Mouse (Mus musculus) adrenal gland, postnatal 10 days (tissue): ENCODE results near the gene Itpk1. TPM values are rescaled to one million over a fixed set of nuclear protein-coding genes. Genes with fewer than 3 reads are reported as not detected.
"Not testable (repeated sequence)": the region's sequence is repeated elsewhere in the genome, so short reads cannot be mapped to it uniquely, and the experiment has no call there.

Experiments
- DNase-seq: peaks from one replicate; pipeline ENCODE4 v3.0.0; 2021; ENCODE audit warnings: mixed read lengths
- total RNA-seq, 2 experiments: library from RNA; stranded (reverse); gene quantifications; 2 replicates each; pipeline ENCODE4 v1.2.3; 2021

Gene Itpk1
- total RNA-seq, 2 experiments from 2014 or later: 98.3 to 99.2 TPM

DNA sequence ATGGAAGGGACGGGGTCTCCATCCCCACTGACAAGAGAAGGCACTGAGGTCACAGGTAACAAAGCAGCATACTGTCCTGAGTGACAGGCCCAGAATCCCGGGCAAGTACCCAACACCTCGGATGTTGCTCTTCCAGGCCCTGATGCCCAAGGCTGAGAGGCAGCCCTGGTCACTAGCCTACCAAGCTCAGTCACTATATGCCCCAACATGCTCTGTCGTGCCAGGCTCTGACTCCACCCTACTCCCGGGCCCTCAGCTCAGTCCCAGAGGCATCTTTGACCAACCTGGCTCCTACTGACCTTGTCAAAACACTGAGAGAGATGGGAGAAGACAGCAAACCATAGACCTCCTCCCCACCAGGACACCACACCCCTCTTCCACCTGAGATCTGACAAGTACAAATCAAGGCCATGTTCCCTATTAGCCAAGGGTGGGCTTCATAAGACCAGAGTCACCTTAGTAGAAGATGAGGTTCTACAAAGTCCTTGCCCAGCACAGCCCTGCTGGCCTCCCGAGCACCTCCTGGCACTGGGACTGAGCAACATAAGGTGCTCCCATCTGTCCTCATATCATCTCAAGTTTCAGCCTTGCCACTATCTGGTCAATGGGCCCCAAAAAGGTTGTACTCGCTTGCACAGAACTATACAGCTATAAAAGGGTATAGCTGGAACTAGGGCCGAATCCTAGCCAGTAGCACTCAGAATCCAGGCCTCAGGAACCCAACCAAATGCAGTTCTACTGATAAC lies 43.7 kb downstream of the Itpk1 start:
- no peak for DNase-seq

DNA sequence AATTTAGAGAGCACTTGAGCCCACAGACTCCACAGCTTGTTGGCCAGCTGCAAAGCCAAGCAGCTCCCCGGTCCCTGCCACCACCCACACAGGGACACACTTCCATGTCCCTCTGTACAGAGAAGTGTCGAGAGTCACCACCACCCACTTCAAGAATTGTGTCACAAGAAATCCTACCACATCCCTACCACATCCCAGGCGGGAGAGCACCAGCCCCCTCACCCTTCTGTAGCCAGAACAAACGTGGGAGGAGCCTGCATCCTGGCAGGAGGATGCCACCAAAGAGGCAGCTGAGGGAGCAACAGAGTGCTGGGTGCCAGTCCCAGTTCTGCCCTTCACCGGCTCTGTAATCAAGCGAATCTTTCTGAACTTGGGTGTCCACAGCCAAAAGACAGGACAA lies 51.7 kb downstream of the Itpk1 start:
- DNase-seq: no peak

DNA sequence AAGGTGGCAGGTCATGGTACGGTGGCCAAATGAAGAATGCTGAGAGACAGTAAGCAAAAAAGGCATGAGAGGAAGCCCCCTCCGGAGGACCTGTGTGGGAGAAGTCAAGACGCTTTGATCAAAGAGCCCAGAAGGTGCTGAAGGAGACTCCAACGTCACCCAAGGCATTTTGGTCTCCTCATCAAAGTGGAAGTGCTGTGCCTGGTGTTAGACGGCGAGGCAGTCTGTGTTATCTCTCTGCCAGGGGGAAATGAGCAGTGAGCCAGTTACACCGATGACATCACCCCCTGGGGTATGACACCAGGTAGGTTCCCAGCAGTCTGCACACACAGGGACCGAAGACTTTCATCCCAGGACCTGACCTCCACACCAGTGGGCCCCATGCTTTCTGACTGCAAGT lies 52.3 kb downstream of the Itpk1 start:
- DNase-seq: no peak

DNA sequence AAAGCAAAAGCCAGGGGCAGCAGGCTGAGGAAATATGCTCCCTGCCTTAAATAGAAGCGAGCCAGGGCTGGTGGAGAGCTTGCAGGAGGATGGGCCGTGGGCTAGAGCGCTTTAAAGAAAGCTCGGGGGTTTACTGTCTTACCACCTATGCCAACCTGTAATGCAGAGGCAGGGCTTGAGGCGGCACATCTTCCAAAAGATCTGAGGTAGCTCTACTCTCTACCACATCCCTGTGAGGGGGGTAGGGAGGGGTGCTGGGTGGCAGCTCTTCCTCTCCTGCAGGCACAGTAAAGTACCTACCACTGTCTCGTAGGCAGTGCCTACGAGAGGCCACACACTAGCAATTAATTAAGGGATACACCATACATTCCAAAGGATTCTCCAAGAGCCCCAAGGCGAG lies 52.9 kb downstream of the Itpk1 start:
- no peak for DNase-seq

DNA sequence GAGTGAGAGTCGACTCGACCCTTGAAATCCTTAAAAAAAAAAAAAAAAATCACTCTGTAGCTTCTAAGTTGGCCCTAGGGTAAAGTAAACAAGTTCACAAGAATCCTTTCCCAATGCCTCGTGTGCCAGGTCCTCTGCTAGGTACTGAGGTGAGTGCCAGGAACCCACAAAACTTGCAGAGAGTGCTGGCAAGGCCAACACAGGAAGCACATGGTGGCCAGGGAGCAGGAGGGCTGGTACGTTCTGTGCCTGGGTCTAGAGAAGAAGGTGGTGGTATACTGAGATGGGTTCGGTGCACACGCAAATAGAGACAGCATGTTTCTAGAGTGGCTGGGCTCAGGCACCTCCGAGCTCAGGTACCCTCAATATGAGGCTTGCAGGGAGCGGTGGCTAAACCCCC lies 53.3 kb downstream of the Itpk1 start:
- DNase-seq: no peak

DNA sequence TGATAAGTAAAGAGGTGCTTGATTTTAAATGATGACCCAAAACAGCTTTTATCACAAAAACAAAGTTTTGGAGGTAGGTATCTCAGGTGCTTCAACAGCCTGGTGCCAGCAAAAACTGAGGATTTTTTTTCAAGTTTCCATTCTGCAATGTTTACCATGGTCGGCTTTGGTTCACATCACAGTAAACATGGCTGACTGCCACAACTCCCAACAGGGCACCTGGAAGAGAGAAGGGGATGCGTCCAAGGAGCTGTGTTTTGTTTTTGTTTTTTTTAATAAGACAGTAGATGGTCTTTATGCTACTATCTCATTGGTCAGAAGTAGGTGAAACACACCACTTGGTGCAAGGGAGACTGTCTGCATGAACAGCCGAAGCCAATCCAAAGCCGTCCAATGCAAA lies 54.1 kb downstream of the Itpk1 start:
- no peak for DNase-seq

DNA sequence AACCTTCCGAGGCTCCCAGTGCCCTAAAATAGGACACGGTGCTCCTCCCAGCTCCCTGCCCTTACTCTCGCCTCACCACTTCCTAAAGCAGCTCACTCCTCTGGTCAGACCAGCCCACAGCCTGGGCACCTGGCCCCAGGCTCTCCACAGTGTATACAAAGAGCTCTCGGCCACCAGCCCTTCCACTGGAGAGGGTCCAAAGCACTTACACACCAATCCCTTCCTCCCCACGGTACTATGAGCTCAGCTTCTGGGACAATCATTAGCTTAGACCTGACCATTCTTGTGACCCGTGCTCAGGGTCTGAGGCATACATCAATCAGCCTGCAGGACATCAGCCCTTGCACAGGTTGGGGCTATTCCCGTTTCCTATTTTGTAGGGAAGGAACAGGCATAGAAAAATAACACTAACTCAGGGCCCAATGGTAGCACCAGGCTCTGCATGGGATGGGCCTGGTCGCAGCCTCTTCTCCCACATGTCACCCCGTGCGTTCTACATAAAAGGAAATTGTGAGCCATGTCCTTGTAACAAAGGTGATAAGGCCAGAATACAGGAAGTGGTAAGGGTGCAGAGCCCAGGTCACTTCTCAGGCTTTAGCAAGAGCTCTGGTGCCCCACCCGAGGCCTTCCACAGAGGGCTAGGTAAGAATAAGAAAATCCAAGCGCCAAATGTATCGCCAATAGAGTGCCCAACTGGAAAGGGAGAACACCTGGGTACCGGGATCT lies 56.7 kb downstream of the Itpk1 start:
- DNase-seq: peak; percentile 56

DNA sequence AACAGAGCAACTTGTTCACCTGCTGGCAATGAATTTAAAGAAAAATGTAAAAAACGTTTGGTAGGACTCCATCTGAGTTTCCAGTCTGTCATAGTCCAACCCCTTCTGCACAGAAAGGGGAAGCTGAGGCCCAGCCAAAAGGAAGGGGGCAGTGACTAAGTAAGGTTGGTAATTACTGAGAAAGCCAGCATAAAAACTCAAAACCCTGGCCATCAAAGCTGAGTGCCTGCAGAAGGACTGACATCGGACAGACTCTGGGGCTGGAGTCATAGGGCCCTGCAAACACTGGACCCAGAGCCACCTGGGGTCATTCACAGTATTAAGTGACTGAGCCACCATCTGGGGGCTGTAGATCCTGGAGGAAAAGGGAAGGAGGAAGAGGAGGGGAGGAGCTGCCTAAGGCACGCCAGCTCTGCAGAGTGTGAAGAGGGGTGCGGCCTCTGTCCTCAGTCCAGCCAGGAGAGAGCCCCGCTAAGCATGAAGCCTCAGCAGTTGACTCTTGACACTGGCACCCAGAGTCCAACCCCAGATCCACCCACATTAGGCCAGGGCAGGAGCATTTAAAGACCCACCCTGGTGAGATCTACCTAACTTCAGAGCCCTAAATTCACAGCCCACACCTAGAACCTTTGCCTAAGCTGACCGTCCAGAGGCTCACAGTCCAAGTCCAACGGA lies 58.0 kb downstream of the Itpk1 start:
- no peak for DNase-seq

DNA sequence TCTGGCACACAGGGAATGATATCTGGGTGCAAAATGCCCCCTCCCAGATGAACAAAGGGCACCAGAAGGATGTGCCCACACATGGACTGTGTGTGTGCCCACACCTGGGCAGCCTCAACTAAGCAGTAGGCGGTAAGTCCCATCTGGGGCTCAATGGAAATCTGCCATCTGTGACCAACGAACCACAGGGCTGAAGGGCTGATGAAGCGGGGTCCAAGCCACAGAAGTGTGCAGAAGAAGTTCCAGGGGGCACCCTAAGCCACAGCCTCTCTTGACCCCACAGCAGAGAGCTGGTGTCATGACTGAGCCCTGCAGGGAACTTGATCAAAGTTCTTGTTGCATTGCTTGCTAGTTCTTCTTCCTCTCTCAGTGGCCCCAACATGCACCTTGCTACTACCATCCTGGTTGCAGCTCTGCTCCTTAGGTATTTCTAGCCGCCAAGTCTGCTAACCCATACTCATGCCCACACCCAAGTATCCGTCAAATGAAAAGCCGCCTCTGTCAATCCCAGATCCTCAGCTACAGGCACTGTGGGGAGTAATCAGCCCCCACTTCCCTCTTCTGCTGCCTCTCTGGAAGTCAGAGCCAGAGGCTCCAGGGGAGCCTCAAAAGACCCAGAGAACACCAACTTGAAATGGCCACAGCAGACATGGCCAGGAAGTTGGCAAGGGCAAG lies 58.7 kb downstream of the Itpk1 start:
- DNase-seq: no peak

DNA sequence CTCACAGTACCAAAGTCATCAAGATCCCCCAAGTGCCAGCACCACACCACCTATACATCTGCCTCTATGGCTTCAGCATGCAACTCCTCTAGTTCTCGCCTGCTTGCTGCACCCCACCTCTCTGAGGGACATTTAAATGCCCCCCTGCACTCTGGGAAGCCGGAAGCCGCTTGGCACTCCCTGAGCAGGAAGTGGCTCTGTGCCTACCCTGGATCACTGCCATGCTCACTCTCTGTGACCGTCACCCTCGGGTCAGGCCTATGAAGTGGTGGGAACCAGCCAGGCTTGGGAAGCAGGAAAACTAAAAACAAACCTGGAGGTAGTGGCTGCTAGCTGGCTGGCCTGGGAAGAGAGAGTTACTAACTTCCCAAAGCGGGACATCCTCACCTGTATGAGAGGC lies 61.4 kb downstream of the Itpk1 start:
- DNase-seq: peak; percentile 70

DNA sequence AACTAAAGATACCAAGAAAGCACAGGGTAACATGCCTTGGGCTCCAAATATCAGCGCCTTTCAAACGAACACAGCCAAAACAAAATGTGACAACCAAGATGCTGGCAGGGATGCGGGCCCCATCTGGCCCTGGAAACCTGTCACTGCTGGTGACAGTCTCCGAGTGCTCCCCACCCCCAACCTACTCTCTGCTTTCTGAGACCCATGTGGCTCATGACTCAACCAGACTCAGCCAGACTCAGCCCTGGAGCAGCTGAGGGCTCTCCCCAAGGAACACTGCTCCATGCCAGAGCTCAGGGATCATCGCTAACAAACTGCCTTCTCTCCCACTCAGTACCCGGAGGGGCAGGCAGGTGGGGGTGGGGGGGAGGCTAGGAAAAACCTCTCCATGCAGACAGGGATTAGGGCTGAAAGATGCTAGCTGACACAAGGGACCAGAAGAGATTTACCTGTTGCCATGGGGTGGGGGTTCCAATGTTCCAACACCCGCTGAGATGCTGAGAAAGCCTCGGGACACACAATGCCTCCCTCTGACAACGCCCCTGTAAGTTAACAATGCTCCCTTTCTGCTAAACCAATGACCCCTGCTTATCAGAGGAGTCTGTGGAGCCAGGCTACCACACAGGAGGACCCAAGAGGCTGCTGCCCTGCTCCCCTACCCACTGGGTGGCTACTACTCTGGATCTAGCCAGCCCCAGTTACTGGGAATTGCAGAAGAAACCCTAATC lies 64.1 kb downstream of the Itpk1 start:
- peak; percentile 53 for DNase-seq

DNA sequence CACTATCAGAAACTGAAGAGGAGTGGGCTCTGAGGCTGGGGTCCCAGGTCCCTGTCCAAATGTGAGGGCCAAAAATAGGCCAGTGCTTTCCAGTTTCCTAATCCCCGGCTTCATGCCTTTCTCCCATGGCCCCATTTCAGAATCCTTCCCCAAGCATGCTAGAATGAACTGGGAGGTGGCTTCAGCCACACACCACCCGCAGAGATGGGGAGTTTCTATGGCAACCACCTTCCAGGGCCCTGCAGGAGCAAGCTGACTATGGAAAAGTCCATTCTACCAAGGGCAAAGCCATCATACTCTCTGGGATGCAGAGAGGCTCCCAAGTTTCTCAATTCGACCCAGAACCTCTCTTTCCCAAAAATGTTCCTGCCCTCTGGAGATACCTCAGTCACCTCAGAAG lies 65.9 kb downstream of the Itpk1 start:
- no peak for DNase-seq

DNA sequence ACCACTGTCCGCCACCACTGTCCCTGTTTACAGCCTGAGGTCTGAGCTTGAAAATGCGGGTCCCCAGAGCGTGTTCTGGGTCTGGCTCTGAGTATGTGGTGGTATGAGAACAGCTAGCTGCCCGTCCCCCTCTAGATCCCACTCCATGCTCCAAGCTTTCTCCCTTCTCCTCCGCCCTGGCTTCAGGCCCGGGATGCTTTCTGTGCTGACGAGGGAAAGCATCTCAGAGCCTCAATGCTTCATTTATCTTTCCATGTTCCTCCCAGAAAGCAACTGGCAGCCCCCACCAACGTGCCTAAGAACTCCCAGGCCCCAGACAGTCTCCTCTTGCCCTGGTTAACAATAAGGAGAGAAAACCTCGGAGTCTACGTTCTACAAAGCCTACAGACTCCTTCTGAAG lies 67.5 kb downstream of the Itpk1 start:
- no peak for DNase-seq

DNA sequence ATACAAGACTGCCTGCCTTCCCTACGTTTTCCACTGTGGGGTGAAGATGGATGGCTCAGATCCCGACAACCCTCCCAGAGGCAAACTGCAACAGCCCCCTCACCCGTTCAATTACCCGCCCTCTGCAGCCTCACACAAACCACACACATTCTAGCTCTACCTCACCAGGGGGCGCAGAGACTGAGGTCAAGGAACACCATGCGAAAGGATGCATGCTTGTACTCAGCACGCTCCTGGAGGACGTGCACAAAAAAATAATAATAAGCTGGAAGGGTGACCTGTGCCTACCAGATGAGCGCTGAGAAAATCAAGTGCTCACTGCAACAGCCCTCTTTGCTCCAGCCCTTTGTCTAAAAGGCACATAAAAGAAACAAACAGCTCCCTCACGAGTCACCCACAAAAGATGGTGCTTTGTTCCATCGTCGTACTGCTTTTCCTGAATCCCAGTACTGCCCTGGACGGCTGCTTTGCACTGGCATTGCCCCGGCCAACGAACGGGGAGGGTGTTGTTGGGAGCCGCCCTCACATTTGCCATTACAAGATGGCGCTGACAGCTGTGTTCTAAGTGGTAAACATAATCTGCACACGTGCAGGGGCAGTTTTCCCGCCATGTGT lies 70.2 kb downstream of the Itpk1 start:
- DNase-seq: no peak

DNA sequence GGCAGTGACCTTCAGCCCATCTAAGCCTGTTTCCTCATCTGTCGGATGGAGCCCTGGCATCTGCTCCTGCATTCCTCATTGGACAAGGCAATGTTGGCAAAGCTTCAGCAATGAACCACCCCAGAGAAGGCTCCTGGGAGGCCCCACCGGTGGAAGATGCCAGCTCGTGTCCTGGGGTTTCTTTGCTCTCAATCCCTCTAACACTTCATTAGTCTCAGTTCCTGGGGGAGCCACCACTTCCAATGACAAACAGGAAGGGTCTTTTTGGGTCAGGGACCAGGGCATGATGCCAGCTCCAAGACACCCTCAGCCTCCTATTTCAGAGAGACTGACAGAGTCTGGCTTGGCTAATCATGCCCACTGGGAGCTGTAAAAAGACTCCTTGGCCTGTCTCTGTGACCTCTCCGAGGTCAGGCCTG lies 71.6 kb downstream of the Itpk1 start:
- DNase-seq: peak; percentile 80

DNA sequence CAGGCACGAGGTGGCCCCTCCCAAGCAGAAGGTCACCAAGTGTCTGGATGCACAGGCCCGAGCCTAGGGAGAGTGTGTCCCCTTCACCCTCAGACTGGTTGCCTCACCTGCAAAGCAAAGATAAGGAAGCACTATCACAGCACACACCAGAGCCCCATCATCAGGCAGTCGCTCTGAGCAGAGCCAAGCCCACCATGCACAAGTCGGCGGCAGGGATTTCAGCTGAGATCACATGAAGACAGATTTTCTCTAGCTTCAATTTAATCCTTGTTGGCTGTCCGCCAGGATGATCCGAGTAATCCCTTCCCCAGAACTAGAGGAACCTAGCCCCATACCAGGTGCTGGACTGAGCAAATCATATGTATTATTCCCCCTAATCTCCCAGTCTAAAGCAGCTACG lies 73.0 kb downstream of the Itpk1 start:
- no peak for DNase-seq

DNA sequence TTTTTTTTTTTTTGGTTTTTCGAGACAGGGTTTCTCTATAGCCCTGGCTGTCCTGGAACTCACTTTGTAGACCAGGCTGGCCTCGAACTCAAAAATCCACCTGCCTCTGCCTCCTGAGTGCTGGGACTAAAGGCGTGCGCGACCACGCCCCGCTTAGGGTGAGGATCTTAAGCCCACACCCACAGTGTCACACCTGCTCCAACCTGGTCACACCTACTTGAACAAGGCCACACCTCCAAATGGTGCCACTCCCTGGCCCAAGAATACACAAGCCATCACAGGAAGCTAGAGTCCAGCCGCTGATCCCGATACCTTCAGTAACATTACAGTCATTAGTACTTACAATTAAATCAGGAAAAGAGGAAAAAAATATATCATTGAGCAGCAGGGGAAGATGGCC lies 74.3 kb downstream of the Itpk1 start:
- not testable (repeated sequence) for DNase-seq

DNA sequence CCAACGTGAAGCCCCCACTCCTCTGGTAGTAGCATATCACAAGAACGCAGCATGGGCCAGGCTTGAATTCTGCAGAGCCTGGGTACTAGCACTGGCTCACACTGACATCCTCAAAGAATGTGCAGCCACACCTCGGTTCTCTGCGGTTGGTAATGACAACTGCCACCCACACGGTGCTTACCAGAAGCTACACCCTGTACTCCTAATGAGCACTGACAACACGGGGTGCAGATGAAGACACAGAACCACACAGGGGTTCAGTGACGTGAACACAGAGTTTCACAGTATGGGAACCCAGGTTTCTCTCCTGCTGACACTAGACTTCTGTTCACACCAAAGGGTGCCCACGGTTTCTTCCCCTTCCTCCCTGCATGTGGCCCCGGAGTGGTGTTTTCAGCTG lies 76.5 kb downstream of the Itpk1 start:
- DNase-seq: no peak

DNA sequence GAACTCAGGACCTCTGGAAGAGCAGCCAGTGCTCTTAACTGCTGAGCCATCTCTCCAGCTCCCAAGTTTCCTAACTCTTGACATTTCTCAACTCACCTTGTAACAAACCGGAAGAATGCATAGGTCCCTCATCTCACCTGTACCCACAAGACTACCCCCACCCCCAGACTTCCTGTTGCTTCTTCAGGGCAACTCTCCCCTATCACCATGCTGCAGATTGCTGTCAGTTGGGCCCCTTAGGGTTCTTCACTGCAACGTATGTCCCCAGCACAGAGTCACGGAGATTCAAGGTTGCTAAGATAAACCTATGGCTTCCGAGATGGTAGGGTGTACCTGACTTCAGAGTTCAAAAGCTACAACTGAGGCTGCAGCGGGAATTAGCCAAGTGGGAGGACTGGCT lies 77.2 kb downstream of the Itpk1 start:
- DNase-seq: no peak

DNA sequence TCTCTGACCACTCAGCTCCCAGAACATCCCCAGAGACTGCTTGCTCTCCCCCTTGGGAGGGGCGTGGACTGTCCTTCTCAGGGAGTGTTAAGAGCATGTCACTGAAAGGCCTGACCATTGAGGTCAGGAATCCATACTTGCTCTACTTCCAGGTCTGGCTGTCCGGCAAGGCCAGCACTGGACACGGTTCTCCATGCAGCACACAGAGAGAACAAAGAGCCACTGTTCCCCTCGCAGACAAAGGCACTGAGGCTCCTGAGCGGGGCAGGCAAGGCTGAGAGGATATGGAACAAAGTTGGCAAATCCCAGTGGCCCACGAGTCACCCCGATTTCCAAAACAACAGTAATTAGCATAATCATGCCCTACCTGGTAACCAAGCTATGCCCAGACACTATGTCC lies 77.9 kb downstream of the Itpk1 start:
- DNase-seq: no peak

DNA sequence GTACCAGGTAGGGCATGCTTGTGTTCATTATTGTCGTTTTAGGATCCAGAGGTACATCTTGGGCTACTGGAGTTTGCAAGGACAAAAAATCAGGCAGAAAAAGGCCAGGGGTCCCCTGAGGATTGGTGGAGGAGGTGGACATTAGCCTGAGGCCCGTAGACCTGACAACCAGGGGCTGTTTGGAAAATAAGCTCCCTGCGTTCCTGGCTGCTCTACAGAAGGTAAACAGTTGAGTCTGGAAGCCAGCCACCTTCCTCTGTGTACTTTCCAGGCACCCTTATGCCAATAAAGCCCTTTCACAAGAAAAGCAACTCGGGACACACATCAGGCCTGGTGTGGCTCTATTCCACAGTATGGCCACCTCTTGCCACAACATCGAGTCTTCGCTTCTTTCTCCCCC lies 79.0 kb downstream of the Itpk1 start:
- peak; percentile 65 for DNase-seq

DNA sequence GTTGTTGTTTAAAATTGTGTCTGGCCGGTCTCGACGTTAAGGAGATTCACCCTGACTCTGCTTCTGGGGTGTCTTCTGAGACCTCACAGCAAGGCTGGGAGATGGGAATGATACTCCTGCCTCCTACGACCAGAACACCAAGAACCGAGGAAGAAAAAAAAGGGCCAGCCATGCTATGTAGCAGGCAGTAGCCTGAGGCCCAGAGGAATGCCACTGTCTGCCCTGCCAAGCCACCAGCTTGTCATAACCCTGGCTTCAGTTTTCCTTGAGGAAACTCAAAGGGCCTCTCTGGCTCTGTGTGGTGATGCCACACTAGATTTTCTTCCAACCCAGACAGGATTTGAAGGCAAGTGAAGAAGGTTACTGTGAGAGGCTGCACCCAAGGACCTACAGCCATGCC lies 79.6 kb downstream of the Itpk1 start:
- no peak for DNase-seq
